Comparison of ENCODE assay signal across 22 mouse cellular contexts in the genomic region with DNA sequence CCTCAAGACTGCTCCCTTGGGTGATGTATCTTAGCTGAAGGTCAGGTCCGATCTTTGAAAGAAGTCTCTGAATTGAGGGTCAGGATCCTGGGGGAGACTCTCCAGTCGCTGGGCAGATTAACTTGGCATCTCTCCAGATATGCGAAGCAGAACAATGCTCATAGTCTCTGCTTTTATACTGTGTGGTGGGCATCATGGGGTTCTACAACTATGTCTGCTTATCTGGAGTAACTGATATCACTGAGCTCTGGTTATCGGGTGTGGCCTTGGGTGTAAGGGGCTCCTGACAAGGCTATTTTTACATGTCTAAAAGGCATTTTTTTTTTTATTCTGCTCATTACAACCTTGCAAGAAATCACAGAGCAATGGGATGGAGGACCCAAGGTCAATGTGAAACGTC. TPM values are rescaled to one million over a fixed set of nuclear protein-coding genes. Genes with fewer than 3 reads are reported as not detected.
A peak's percentile ranks its signal among the peaks of the same experiment; 100 is the strongest.
DNase-seq lines count a peak whose midpoint lies in the region; ATAC-seq lines count a peak whose summit lies in the region.
"Had no signal": no experiment of that assay in that cellular context is flagged by ENCODE, and none has a peak within 500 bp of the region (broad histone marks: within the 10 kb centered on the region; RNA-seq: fewer than 3 reads in every experiment).

No protein-coding gene starts in this region.

- H3K27me3 ChIP-seq in heart, embryonic 12.5 days (replicated peaks), result no peaks in the 10 kb centered on the region
- no peaks in the 10 kb centered on the region for H3K27me3 ChIP-seq in liver, embryonic 13.5 days
- H3K27me3 ChIP-seq: embryonic facial prominence, embryonic 12.5 days; hindbrain, embryonic 13.5 days; lung, embryonic 15.5 days; neural tube, embryonic 15.5 days had no signal

- H3K9me3 ChIP-seq in heart, embryonic 12.5 days (replicated peaks), result no peaks in the 10 kb centered on the region
- H3K9me3 ChIP-seq in liver, embryonic 13.5 days (replicated peaks), result no peaks in the 10 kb centered on the region
- H3K9me3 ChIP-seq: embryonic facial prominence, embryonic 12.5 days; hindbrain, embryonic 13.5 days; lung, embryonic 15.5 days; midbrain, embryonic 10.5 days; neural tube, embryonic 15.5 days had no signal

- intact Hi-C loops in heart, postnatal 25 days (cut with DNase I), result no loop called here

- no peak overlapping the region for H3K9ac ChIP-seq in heart, embryonic 12.5 days
- H3K9ac ChIP-seq in liver, embryonic 13.5 days, result no peak overlapping the region
- H3K9ac ChIP-seq: embryonic facial prominence, embryonic 12.5 days; hindbrain, embryonic 13.5 days; lung, embryonic 15.5 days; neural tube, embryonic 15.5 days had no signal

- WGBS in heart, embryonic 12.5 days, result 29% methylated on average over 5 of the region's 5 CpGs
- 33% methylated on average over 5 of the region's 5 CpGs for WGBS in liver, embryonic 13.5 days (ENCODE audit: insufficient replicate concordance)

- H3K4me2 ChIP-seq in heart, embryonic 12.5 days, result no peak overlapping the region; the same call in 1 of the 2 replicates
- peak overlapping the region; percentile 23 for H3K4me2 ChIP-seq in liver, embryonic 13.5 days
- H3K4me2 ChIP-seq: embryonic facial prominence, embryonic 12.5 days; hindbrain, embryonic 13.5 days; lung, embryonic 15.5 days; neural tube, embryonic 15.5 days had no signal

- no peak for DNase-seq in heart, postnatal 25 days (ENCODE audit: low spot score)
- DNase-seq in ovary, adult 18-20 months (ENCODE audit: low spot score), result peak; percentile 29
- DNase-seq in ovary, postnatal 36 days (ENCODE audit: low spot score), result no peak
- peak; percentile 17 for DNase-seq in liver, embryonic 13.5 days
- DNase-seq in cerebellum, adult 9-10 months, result no peak
- DNase-seq in lung, postnatal 36 days, result no peak
- DNase-seq: adrenal gland, adult 8-10 months; cerebellum, adult 11-12 months; cerebellum, postnatal 14 days; gastrocnemius, postnatal 36 days; kidney, adult 18-20 months; kidney, postnatal 4 days; lung, postnatal 4 days; right cerebral cortex, postnatal 14 days; thymus, postnatal 25 days had no signal

- H3K36me3 ChIP-seq in heart, embryonic 12.5 days, result no peaks in the 10 kb centered on the region
- no peaks in the 10 kb centered on the region for H3K36me3 ChIP-seq in liver, embryonic 13.5 days
- H3K36me3 ChIP-seq: embryonic facial prominence, embryonic 12.5 days; hindbrain, embryonic 13.5 days; lung, embryonic 15.5 days; midbrain, embryonic 10.5 days; neural tube, embryonic 15.5 days had no signal

- H3K4me1 ChIP-seq in heart, embryonic 12.5 days (replicated peaks), result peaks cover 18% of the 10 kb centered on the region
- peaks cover 22% of the 10 kb centered on the region for H3K4me1 ChIP-seq in liver, embryonic 13.5 days (replicated peaks)
- H3K4me1 ChIP-seq: embryonic facial prominence, embryonic 12.5 days; hindbrain, embryonic 13.5 days; lung, embryonic 15.5 days; neural tube, embryonic 15.5 days had no signal

- no peak overlapping the region for H3K4me3 ChIP-seq in heart, embryonic 12.5 days
- no peak overlapping the region for H3K4me3 ChIP-seq in liver, embryonic 13.5 days (replicated peaks)
- H3K4me3 ChIP-seq: embryonic facial prominence, embryonic 12.5 days; hindbrain, embryonic 13.5 days; lung, embryonic 15.5 days; midbrain, embryonic 10.5 days; neural tube, embryonic 15.5 days had no signal

- H3K27ac ChIP-seq in heart, embryonic 12.5 days (ENCODE audit: poor library complexity, severe bottlenecking), result peak overlapping the region; percentile 53
- no peak overlapping the region for H3K27ac ChIP-seq in liver, embryonic 13.5 days
- H3K27ac ChIP-seq: embryonic facial prominence, embryonic 12.5 days; hindbrain, embryonic 13.5 days; lung, embryonic 15.5 days; midbrain, embryonic 10.5 days; neural tube, embryonic 15.5 days had no signal

- no peak for ATAC-seq in heart, embryonic 12.5 days (ENCODE audit: insufficient number of reproducible peaks, low FRiP score)
- ATAC-seq in liver, embryonic 13.5 days (ENCODE audit: low read depth), result peak; percentile 91
- ATAC-seq: activated CD4-positive, CD25-positive, alpha-beta regulatory T cell, adult 4 months had no signal

RNA-seq across cellular contexts. Expression of gene Otud4, which starts 13.2 kb away (rescaled TPM):
- polyA plus RNA-seq in heart, embryonic 12.5 days (2016; fragmentation: Nextera tagmentation; extraction: Ambion mirVana), result 29.2 and 30.0 TPM in 2 replicates
- 10 to 100 TPM; 39.7 to 52.2 TPM for total RNA-seq in heart, postnatal 25 days (2021)
- 6.6 and 8.5 TPM in 2 replicates for polyA plus RNA-seq in liver, embryonic 13.5 days (2015; fragmentation: Nextera tagmentation; extraction: Ambion mirVana)

Comparison
In these comparisons a context has a peak if more than half of its experiments do, and no peak if none do; other contexts are left out.
1. DNase-seq: peak in ovary, adult 18-20 months (single experiment) and liver, embryonic 13.5 days (single experiment); none in heart, postnatal 25 days (single experiment), ovary, postnatal 36 days (single experiment), cerebellum, adult 9-10 months (single experiment) and lung, postnatal 36 days (single experiment).